Mouse (Mus musculus) adrenal gland, postnatal 0 days (tissue): ENCODE data around the gene Wdr59. TPM values are rescaled to one million over a fixed set of nuclear protein-coding genes. Genes with fewer than 3 reads are reported as not detected.

ENCODE experiments used
- microRNA-seq: library from miRNA; unstranded; fragments of <30 nt; microRNA quantifications from one replicate; pipeline ENCODE4, GENCODE M21; 2016; ENCODE audit warnings: borderline replicate concordance; ENCODE audit not compliant: insufficient number of aligned reads
- polyA plus RNA-seq: library from polyadenylated mRNA; unstranded; fragments of >200 nt; fragmentation: Nextera tagmentation; extraction: Ambion mirVana; gene quantifications from 2 replicates; pipeline ENCODE4 v1.2.1, GENCODE M21; 2015

The Wdr59 gene
- 3.1 and 4.4 TPM in 2 replicates for polyA plus RNA-seq

GRCm38 (mm10) chr8:111521713-111522429 is at the start of gene Wdr59:
Gene Wdr59, minus strand, starts transcription at chr8:111522092.

GRCm38 (mm10) chr8:111536031-111536977 is 14.4 kb upstream of the Wdr59 start, which contains the start of gene Znrf1:
Gene Znrf1, plus strand, starts transcription at chr8:111536097.

Small RNA genes within 50 kb of the gene (microRNA-seq; reads per million reads assigned to microRNA genes)
- not detected for gene Mir1957b

Other genes starting within 250 kb of the Wdr59 start
- 17.4 and 30.0 TPM in 2 replicates for gene Rfwd3, start 221.9 kb downstream of the Wdr59 start, polyA plus RNA-seq
- 8.9 and 19.6 TPM in 2 replicates for gene Mlkl, start 183.9 kb downstream of the Wdr59 start, polyA plus RNA-seq
- gene Fa2h, start 128.3 kb downstream of the Wdr59 start, polyA plus RNA-seq: 0.14 TPM in 1 of 2 replicates, not detected in the other
- 26.8 and 27.8 TPM in 2 replicates for gene Znrf1, start 14.0 kb upstream of the Wdr59 start, polyA plus RNA-seq
- gene Ldhd, start 108.3 kb upstream of the Wdr59 start, polyA plus RNA-seq: 6.5 and 18.2 TPM in 2 replicates
- gene Zfp1, start 121.3 kb upstream of the Wdr59 start, polyA plus RNA-seq: 13.1 and 15.6 TPM in 2 replicates
- gene Ctrb1, start 168.9 kb upstream of the Wdr59 start, polyA plus RNA-seq: 0.30 and 0.58 TPM in 2 replicates
- gene Bcar1, start 221.7 kb upstream of the Wdr59 start, polyA plus RNA-seq: 26.1 and 47.7 TPM in 2 replicates